Mouse (Mus musculus): ENCODE data around the gene Cd82.
A peak's percentile ranks its signal among the peaks of the same experiment; 100 is the strongest.

The Cd82 gene

DNA sequence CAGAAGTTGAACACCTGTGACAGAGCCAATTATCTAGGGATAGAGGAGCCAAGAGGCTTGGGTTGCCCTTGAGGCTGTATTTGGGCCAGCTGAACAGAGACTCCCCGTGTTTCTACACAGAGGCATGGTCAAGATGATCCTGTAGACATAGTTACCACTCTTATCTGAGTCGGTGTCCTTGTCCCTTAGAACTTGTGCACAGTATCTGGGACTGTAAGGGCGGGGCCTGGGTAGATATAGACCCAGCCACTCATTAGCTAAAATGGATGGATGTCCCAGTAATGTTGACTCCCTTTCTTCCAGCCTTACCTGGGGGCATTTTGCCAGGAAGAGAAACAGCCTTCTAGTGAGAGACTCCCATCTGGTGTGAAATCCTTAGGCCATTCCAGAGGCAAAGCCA, 3.4 kb upstream of the Cd82 start:
- no peak for DNase-seq (ENCODE audit: low read depth, low spot score)

DNA sequence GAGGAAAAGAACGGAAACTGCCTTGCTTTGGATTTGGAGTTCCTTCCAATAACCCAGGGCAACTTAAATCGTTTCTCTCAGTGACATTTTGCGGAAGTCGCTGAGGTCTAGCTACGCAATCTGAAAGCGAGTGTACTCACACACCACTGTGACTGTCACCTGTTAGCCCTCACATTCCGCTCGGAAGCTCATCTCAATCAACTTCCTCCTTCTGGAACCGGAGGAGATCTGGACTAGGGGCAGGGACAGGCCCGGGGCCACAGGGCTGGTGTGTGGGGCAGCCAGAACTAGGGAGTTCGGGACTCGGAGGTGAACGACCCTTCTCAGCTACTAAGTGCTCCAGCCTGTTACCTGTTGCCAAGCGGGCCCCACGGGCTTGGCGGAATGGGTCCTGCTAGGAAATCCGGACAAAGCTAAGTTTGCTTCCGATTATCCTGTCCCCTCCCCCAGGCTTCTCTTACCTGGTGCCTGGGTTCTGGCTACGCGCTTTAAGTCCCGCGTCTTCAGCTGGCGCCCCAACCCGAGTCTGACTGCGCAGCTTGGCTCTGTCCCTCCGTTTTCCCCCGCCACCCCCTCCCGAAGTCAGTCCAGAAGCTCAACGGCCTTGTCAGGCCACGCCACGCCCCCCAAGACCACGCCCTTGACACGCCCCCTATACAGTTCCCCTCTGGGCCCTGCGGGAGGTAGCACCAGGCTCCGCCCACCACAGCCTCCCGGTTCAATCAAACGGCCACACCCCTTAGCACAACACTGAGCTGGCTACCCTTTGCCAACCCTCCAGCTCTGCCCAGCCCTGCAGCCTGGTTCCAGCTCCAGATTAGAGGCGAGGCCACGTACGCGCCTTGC, 848 bp downstream of the Cd82 start:
- DNase-seq (ENCODE audit: low read depth, low spot score), result peak; percentile 99

DNA sequence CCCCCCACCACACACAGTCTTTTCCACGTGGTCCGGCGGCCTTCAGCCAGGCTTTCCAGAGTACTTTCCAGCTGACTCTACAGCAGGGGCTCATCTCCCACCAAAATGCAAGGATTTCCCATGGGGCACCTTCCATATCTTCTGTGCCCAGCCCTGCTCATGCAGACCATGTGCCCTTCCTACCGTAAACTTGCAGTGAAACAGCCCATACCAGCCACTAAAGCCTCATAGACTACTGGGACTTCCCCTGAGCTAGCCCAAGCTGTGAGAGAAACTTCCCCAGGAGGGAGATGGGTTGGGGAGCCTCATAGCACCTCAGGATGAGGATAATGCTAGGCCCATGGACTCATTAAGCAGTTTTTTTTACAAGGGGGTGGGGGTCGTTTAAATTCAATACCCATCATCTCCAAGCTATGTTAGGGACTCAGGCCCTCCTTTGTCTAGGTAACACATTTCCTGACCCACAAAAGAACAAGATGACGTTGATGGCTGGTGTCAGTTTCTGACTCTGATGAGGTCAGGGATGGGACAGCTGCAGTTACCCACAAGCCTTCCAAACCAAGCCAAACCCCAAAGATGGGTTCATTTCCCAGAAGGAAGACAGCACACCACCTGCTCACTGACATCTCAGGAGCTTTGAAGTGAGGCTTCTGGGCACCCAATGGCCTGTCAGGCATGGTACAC, 2.0 kb downstream of the Cd82 start:
- DNase-seq (ENCODE audit: low read depth, low spot score), result peak; percentile 67

- peak; percentile 68 for DNase-seq (ENCODE audit: low read depth, low spot score)
Observed at GRCm38 (mm10) chr2:93459208-93459920, 3.6 kb downstream of the Cd82 start.

DNA sequence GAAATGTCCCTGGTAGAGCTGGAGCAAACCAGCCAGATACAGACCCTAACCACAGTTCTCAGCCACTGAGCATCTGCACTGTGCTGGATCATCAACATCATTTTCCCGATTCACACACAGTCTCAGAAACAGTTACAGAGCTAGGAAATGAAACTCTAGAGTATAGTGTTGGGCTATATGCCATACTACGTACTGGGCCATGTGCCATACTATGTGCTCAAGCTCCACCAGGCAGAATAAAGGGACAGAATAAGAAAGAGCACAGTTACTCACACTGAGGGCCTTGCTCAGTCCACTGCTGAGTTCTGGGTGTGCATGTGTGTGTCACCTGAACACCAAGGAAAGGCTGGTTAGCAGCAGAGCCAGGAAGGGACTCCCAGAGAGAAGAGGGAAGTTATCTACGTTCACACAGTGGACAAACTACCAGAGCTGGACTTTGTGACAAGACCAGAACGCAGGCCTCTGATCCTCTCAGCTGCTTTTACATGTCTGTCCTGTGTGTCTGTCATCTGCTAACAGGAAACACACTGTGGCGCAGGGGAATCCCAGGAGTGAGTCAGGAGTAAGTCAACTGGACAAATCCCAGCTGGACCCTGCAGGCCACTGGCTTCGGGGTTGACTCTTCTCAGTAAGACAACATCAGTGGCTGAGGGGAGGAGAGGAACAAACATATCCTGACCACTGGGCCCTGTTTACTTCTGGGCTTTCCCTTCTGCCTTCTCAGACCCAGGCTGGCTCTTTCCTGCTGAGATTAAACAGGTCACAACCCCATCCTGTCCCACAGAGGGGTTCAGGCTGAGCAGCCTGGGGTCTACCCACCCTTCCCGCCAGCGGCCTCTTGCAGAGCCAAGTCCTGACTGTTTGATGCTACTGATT, 4.4 kb downstream of the Cd82 start:
- DNase-seq (ENCODE audit: low read depth, low spot score), result peak; percentile 68

- DNase-seq (ENCODE audit: low read depth, low spot score), result no peak
Observed at GRCm38 (mm10) chr2:93457426-93458130, 5.4 kb downstream of the Cd82 start.

GRCm38 (mm10) chr2:93456140-93456539, 6.8 kb downstream of the Cd82 start:
- DNase-seq (ENCODE audit: low read depth, low spot score), result no peak

DNA sequence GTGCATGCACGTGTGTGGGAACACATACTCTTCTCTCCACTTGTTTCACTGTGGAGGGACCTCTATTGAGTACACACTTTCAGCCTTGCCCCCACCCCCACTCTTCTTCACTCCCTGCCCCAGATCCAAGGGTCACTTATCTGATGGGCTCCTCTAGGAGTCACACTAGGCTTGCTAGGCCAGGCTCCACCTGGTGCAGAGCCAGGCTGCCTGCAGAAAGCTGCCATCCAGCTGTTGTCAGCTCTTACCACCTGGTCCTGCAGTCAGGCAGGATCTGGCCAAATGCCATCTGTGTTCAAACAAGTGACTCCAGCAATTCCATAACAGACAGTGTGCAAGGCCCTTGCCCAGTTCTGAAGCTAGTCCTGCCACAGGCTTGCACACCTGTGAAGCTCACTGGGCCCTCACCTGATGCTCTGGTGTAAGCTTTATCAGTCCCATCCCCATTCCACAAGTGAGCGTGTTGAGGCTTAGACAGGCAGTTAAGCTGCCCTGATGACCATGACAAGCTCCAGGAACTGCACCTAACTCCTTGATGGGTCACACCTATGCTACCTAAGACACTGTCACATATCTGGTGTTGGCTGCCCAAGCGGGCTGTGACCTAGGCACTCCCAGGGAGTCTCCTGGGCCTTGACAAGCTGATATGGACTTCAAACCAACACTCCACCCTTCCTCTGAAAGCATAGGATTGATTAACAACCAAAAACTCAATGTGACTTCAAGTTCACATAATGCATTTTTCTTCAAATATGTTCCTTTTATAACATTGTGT, 7.9 kb downstream of the Cd82 start:
- no peak for DNase-seq (ENCODE audit: low read depth, low spot score)

DNA sequence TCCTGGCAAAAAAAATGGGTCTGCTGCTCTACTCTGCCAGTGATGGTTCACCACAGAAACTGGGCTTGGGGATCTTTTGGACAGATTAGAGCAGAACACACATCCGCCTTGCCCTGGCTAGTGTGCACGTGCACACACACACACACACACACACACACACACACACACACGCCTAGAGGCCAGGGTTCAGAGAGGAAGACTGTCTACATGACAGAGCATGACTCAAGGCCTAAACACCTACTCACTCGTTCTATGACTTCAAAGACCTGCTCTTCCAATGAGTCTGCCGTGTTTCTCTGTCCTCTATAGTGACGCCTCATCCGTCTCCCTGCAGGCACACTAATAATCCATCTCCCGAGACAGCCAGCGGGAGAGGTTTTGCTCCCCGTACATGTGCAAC, 8.6 kb downstream of the Cd82 start:
- peak; percentile 79 for DNase-seq (ENCODE audit: low read depth, low spot score)

- DNase-seq (ENCODE audit: low read depth, low spot score), result peak; percentile 62
Observed at GRCm38 (mm10) chr2:93453046-93453445, 9.9 kb downstream of the Cd82 start.

DNA sequence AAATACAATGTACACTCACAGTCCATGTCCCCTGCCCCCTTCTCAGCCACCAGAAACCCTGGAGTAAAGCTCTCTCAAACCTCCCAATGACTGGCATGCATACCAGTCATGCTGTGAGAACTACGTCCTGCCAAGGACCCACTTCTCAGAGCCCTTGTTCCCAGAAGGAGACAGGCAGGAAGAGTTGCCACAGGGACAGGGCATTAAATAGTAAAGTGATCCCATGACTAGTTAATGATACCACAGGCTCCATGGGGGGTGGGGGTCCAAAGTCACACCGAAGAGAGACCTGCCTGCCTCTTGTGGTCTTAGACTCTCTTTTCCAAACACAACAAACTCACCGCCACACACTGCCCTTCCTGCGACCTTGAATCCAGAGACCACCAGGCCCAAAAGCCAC, 10.4 kb downstream of the Cd82 start:
- no peak for DNase-seq (ENCODE audit: low read depth, low spot score)

- DNase-seq (ENCODE audit: low read depth, low spot score), result no peak
Observed at GRCm38 (mm10) chr2:93452057-93452456, 10.9 kb downstream of the Cd82 start.

DNA sequence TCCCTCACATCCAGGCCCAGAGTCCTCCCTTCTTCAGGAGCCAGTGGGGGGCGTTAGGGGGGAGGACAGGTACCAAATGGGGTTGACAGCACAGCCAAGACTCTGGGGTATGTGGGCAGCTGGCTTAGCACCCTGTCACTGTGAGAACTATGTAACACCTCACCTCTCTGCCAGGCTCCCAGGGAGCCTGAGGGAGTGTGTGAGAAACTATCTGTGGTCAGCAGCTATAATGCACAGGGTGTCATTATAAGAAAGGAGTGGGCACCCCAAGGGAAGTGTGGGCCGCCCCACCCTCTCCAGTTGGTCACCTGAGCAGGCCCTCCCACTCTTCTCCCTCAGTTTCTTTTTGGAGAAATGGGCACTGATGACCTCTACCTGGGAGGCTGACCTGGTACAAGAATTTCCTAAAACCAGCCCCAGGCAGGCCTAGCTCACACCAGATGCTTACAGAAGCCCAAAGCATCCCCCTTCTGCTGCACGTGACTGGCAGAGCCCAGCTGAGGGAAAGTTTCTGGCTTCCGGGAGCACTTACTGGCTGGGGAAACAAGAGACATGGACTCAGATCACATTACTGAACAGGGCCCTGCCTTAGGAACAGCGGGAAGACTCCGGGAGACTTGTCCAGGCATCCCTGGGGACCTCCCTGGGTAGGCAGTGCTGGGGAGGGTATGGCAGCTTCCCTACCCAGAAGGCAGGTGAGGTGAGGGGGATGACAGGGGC, 11.6 kb downstream of the Cd82 start:
- DNase-seq (ENCODE audit: low read depth, low spot score), result no peak

DNA sequence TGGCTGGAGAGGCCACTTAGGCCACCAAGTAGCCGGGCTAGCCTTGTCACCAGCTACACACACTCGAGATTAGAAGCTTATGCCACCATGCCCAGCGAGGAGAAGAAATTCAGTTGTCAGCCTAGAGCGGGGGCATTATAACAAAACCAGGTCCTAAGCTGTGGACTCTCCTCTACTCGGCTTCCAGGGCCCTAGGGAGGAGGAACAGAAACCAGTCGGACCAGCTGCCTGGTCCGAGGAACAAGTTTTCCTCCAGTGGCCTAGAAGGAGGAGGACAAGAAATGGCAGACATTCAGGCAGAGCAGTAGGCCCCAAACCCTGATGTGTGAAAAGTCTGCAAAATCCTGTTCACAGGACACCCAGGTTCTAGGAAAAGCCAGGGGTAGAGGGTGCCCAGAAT, 12.2 kb downstream of the Cd82 start:
- no peak for DNase-seq (ENCODE audit: low read depth, low spot score)

DNA sequence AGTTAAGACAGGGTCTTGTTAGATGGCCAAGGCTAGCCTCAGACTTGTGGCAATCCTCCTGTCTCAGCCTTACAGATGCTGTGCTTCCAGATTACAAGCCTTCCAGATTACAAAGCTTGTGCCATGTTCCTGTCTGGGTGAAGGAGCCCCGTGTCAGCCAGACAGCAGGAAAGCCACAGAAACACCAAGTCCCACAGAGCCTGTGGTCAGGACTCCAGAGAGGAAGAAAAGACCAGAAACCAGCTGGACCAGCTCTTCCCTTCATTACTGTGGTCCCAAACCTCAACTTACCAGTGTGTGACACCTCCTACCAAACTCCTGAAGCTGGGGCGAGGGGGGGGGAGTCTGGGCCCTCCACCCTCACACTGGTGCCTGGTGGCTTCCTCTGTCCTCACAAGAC, 13.3 kb downstream of the Cd82 start:
- DNase-seq (ENCODE audit: low read depth, low spot score), result no peak

- no peak for DNase-seq (ENCODE audit: low read depth, low spot score)
Observed at GRCm38 (mm10) chr2:93448774-93449173, 14.2 kb downstream of the Cd82 start.

GRCm38 (mm10) chr2:93447500-93448249, 15.3 kb downstream of the Cd82 start:
- DNase-seq (ENCODE audit: low read depth, low spot score), result no peak

- no peak for DNase-seq (ENCODE audit: low read depth, low spot score)
Observed at GRCm38 (mm10) chr2:93446606-93447353, 16.2 kb downstream of the Cd82 start.
